Mouse (Mus musculus): ENCODE results near the gene Ndufc2.

GRCm38 (mm10) chr7:97387561-97388147 is 12.1 kb upstream of the Ndufc2 start:
- TF ChIP-seq CHD2 (IDR thresholded peaks at IDR 0.05; ENCODE audit: low read length) (no peak), ETS1 (IDR thresholded peaks at IDR 0.05; ENCODE audit: low read depth, low read length) (no peak), KAT2A (conservative IDR thresholded peaks at IDR 0.05; ENCODE audit: low read depth, low read length) (no peak), EP300 (IDR thresholded peaks at IDR 0.05; ENCODE audit: low read depth in 1 of 2, low read length in 2 of 2) (no peak), SMC3 (IDR thresholded peaks at IDR 0.05; ENCODE audit: low read depth, low read length) (no peak), GATA1 (IDR thresholded peaks at IDR 0.05; ENCODE audit: low read depth, low read length) (no peak), CTCF (IDR thresholded peaks at IDR 0.05 in 2 of 3, conservative IDR thresholded peaks at IDR 0.05 in 1 of 3; ENCODE audit: control insufficient read depth in 1 of 3, insufficient read depth in 1 of 3, low read depth in 2 of 3, low read length in 3 of 3, poor library complexity in 1 of 3, severe bottlenecking in 1 of 3) (no peak), RCOR1 (IDR thresholded peaks at IDR 0.05; ENCODE audit: low read depth, low read length) (no peak), E2F4 (IDR thresholded peaks at IDR 0.05; ENCODE audit: borderline replicate concordance, low read depth, low read length) (no peak), BHLHE40 (IDR thresholded peaks at IDR 0.05; ENCODE audit: borderline replicate concordance, low read depth, low read length) (no peak)
